Mouse (Mus musculus) spleen, postnatal 14 days (tissue): ENCODE data around the gene Sult2a5.

ENCODE experiments used
- DNase-seq, 2 experiments: peaks; one replicate each; pipeline ENCODE4 v3.0.0; 2021 to 2022; ENCODE audit warnings: low spot score in 2 of 2

The Sult2a5 gene

DNA sequence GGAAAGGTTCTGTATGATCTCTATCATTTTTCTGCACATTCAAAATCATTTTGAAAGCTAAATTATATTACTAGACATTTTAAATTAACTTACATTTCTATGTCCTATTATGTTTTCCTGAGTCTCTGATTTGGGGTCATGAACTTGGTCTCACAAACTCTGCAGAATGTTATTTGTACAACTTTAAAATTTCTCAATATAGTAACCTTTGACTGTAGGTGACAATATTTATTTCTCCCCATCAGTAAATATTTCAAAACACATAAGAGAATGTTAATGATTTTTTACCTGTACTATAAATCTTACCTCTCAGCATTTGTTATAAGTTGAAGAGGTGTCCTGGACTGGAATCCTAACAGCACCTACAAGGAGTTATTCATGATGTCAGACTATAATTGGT lies at the start of gene Sult2a5:
Gene Sult2a5, plus strand, starts transcription at position 301 of the 400 bp plus-strand sequence.
- no peak for DNase-seq
